Mouse (Mus musculus) c-Kit-positive CD71-positive TER-119-positive erythroid progenitor cells, embryonic 14.5 days (primary cell): Measurements from ENCODE around the gene Cbfb.
"Not testable (repeated sequence)": the region's sequence is repeated elsewhere in the genome, so short reads cannot be mapped to it uniquely, and the experiment has no call there.

Experiments used
- DNase-seq: peaks from one replicate; pipeline ENCODE4 v3.0.0-alpha.2; 2013; ENCODE audit warnings: low spot score

Gene Cbfb

DNA sequence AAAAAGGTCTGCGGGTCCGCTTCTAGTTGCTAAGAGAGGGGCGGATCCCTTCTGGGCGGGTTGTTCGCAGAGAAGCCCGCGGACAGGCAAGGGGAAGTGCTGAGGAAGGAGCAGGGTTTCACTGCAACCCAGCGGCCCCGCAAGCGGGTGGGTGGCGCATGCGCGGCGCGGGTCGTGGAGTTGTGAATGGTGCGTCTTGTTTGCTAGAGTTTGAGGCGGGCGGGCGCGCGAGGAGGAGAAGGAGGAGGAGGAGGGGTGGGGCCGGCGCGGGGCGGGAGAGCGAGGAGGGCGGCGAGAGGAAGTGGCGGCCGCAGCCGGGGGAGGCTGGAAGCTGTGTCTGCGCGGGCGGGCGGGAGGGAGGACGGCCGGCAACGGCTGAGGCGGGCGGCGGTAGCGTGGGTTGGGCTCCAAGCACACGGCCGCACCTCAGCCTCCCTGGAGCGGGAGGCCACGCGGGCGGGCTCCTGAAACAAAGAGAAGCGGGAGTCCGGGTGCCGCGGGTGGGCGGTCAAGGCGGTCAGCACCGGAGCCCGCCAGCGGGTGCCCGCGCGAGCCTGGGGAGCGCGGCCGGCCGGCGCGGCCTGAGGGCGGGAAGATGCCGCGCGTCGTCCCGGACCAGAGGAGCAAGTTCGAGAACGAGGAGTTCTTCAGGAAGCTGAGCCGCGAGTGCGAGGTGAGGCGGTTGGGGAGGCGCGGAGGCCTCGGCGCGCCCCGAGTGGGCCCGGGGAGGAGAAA, at the start of gene Cbfb:
Gene Cbfb, plus strand, starts transcription at position 294 of the 735 bp plus-strand sequence.
- DNase-seq = peak; percentile 66

DNA sequence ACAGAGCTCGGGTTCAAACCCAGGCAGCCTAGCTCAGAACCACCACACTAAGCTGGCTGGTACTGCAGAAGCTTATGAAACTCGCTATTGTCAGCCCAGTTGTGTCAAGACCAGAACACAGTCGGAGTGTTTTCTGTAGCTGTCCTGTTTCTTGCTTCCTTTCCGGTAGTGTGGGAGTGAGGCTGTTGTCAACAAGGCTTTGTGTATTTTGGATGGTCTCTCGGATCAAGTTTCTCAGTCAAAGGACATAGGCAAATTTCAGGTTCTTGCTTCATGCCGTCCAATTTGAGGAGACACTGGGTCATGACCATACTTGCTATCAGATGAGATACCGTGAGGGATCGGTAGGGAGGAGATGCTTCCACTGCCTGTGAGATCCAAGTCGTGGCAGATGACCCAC, 40.6 kb upstream of the Cbfb start:
- no peak for DNase-seq

DNA sequence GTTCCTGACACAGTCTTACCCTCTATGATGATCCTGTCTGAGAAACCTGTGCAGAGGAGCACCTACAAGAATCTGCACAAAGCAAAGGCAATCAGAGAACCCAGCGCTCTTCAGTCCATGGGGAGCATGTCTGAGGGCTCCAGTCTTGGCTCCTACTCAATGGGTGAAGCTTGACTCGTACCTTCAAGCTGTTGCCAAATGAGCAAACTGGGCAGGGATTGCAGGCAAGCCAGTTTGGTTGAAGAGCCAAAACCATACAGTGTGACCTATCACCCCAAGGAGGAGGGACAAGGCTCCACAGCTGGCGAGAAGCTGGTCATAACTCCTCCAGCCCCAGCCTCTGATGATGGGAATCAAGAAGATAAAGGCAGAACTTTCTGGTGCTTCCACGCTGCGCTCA, 39.0 kb upstream of the Cbfb start, which contains the start of gene Ces4a:
Gene Ces4a, plus strand, starts transcription at position 292 of the 400 bp plus-strand sequence.
- DNase-seq = no peak

DNA sequence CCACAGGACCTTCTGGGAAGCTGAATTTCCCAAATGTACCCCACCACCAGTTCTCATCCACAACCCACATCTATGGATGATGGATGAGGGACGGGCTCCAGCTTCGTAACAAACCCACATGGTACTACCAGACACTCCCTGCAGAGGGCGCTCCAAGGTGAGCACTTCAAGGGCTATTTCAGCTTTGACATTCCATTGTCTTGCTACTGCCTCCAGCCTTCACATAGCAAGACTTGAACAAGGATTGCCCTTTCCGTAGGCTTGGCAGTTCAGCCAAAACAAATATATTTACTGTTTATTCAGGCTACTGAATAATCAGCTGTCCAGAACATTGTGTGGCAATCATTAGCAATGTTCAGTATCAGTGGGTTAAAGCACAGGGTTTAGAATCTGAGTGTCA, 32.1 kb upstream of the Cbfb start:
- DNase-seq = peak; percentile 34

DNA sequence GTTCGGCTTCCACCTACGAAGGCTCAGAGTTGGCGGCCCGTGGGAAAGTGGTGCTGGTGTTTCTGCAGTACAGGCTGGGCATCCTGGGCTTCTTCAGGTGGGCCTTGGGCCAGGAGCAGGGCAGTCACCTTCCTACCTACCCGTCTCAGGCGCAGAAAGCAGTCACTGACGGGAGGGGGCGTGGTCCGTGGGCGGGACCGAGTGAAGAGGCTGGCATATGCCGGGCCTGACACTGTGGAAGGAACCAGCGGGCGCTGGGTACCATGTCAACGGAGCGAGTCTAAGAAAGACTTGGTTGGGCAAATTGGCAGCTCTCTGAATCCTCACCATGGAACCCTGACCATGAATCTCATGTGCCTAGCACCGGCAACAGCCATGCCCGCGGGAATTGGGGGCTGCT, 28.1 kb upstream of the Cbfb start:
- DNase-seq = no peak

DNA sequence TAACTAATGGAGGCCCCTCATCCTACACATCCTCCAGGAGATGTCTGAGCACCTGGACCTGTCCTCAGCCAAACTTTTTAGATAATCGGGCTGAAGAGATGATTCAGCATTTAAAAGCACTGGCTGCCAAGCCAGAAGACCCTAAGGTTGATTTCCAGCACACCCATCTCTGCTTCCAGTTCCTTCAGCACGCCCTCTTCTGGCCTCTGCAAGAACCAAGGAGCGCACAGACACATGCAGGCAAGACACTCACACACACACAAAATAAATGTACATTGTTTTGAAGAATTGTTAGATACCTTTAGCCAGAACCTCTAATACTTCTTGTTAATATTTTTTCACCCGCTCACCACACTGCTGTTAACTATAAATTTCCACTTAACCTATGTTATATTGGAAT, 18.8 kb upstream of the Cbfb start:
- no peak for DNase-seq

DNA sequence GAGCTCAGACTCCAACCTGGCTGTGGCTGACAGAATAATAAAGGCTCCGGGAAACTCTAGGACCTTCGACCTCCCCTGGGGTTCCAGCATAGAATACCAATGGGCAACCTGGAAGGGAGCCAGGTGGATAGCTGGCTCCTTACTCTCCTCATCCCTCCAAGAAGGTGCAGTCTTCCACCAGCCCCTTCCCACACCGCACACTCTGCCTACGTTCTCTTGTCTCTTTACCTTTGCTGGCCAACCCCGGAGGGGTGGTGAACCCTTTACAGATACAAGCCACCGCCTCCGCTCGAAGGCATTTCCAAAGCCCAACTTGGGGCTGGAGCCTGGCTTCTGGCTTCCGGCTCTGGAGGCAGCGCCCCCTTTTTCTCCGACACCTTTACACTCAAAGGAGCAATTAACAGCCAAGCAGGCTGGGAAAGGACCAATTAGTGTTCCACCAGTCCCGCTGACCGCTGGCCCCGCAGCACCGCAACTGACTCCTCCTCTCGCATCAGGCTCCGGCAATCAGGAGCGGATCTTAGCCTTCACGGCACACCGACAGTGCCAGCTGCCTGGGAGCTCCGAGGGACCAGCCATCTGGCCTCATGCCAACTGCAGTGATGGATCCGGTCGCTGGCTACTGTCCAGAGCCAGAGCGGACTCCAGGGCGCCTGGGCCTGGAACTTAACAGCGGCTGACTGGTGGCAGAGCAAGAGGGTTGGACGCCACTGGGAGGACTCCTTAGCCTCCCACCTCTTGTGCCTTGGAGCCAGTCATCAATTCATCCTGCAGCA, 17.7 kb upstream of the Cbfb start:
- DNase-seq = no peak

DNA sequence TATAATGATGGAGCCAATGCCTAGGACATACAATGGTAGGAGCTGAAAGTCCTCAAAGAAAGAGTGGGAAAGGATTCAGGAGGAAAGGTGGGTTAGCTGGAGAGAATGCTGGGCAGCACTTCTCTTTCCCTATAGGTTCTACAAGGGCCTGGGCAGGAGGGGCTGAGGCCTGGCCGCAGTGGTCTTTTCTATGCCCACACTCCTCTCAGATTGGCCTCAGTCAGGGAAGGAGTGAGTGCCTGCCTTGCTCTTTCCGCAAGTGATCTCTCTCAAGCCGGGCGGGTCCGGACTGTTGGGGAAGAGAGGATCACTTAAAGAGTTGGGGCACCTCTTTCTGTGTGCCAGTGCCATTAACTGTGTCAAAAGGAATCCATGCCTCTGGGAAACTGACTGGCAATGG, 16.2 kb upstream of the Cbfb start:
- no peak for DNase-seq

DNA sequence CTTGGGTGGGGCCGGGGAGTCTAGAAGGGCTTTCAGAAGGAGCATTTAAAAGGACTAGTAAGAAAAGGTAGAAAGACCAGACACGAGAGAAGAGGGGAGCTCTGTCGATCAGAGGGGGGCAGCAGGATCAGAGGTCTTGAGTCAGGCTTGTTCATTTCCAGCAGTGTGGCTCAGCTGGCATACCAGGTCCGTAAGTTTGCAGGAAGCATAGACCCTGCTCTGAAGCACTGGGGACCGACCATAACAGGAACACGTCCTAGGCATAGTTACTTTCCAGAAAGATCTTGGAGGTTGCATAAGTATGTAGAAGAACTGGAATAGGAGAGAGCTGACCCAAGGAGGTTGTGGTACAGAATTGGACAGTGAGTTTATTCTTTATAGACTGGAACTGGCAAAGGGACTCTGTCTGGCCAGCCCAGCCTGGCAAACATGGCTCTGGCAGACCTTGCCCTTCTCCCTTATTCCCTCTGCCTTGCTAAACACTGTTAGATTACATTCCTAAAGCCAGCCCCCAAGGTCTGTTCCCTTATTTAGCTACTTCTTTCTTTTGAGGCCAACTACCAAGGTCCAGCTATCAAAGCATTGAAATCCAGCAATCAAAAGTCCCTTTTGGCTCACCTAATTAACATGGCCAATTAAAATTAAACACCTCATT, 15.3 kb upstream of the Cbfb start:
- no peak for DNase-seq

DNA sequence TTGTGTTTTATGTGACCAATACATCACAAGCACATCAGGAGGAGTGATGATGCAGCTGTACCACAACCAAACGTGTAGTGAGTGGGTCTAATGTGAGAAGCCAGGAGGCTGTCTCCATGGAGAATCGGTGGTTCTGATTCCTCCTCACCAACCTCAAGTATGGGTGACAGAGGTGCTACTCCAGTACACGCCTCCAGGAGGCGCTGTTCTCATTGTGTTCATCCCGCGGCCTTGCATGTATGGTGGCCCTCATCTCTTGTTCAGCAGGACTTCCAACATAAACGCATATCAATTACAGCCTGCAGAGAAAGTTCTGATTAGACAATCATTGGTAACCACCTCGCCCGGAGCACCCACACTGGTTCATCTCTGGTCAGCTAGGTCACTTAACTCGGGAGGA, 12.9 kb upstream of the Cbfb start:
- DNase-seq = peak; percentile 29

DNA sequence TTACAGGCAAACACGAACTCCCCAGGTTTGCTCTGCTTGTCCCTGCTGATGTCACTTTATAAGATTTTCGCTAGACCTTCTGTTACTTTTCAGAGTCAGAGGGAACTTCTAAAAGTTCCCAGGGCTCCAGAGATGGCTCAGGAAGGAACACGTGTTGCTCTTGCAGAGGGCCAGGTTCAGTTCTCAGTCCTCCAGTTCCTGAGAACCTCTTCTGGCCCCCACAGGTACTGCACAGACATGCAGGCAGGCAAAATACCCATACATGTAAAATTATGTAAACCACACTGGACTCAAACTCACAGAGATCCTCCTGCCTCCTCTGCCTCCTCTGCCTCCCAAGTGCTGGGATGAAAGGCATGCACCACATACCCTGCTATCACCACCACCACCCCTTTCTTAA, 12.4 kb upstream of the Cbfb start:
- DNase-seq = no peak

DNA sequence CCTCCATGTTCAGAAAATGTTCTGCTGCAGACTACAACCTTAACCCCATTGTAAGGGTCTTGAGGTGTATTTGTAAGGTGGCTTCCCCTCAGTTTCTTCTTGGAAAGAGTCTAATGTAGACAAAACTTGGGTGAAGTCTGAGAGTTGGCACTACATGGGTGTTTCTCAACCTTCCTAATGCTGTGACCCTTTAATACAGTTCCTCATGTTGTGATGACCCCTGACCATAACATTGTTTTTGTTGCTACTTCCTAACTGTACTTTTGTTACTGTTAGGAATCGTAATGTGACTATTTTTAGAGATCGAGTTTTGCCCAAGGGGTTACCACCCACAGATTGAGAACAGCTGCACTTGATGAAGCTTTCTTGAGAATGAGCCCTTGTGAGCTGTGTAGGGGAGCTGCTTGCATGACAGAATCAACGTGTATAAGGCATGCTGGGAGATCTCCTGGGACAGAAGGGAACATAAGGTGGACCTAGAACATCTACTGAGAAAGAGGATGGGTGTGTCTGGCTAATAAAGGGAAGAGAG, 9.3 kb upstream of the Cbfb start:
- DNase-seq = no peak

DNA sequence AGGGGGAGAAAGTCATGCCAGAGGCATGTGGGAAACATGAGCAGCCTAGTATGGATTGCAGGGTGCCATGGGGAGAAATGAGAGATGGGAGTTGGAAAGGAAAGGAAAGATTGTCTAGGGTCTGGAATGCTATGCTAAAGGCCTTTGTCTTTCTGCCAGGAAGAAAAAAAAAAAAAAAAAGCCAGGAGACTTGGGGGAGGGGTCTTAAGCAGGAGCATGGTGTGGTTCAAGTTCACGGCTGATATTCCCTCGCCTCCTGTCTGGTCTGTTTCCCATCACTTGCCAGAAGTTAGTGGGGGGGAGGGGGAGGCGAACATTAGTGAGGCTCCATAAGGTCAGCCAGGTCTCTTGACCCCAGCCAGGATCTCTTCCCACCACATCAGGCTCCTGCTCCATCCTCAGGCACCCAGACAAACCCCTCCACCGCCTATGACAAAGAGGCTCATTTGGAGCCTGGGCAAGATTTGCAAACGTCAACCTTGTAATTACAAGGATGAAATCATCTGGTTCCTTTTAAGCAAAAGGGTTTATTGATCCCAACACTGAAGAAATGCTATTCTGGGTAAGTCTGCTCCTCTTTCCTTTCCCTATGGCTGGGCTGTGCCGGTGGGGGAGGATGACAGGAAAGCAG, 6.1 kb upstream of the Cbfb start:
- DNase-seq = no peak

DNA sequence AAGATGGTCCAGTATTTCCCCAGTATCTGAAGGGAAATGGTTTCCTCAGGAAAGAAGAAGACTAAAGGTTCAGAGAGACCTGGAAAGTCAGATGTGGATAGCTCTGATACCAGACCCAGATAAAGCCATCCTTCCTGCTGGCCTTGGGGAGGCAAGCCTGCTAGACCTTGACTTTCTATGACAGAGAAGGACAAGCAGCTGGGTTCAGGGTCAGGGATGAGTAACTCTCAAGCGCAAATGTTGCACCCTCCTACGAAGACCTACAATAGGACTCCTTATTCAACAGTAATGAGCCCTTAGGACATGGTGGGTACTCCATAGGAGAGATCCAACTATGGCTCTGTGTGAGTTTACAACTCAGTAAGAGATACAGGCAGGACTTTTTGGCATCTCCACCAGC, 5.3 kb upstream of the Cbfb start:
- DNase-seq = no peak

DNA sequence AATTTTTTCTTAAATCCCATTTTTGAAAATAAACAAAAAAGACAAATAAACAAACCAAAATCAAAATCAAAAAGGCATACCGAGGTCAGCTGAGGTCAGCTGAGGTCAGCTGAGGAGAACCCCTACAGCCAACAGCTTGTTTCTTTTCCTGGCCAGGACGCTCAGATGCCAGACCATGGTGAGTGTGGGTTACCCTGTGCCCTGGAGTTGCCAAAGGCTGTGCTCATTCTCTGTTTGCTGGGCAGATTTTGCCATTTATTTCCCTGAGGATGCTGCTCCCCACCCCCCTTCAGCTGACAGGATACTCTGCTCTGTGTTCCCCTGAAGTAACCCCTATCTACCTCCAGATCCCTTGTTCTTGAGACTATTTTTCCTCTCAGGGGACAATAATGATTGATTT, 3.4 kb upstream of the Cbfb start:
- DNase-seq = no peak

DNA sequence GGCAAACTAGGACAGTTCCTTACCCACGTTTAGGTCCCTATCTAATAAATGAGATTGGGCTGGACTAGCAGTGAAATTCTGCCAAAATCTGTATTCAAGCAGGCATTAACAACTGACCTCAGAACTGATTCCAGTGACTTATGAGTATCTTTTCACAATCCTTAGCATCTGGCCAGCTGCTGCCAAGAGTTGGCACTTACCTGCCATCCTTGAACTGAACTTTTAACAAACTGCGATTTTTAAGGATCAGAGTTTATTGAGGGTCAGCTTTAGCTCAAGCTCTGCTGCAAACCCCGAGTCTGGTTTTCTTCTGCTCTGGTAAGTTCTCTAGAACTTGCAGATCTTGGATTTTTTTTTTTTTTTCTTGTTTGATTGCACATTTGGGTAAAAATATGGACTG, 892 bp upstream of the Cbfb start:
- DNase-seq = no peak

DNA sequence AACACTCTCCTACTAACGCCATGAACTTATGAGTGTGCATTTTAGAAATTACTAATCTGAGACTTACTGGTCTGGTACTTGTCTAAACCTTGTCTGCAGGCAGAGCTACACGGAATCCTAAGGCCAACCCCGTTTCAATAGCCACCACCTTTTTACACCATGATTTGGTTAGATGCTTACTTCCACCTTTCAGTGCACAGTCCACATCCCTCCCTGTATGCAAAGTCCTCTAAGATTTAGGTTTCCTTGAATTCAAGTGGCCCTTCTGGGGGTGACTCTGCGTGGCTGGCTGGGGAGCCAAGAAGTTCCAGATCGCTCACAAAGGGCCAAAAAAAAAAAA, 463 bp upstream of the Cbfb start:
- no peak for DNase-seq

DNA sequence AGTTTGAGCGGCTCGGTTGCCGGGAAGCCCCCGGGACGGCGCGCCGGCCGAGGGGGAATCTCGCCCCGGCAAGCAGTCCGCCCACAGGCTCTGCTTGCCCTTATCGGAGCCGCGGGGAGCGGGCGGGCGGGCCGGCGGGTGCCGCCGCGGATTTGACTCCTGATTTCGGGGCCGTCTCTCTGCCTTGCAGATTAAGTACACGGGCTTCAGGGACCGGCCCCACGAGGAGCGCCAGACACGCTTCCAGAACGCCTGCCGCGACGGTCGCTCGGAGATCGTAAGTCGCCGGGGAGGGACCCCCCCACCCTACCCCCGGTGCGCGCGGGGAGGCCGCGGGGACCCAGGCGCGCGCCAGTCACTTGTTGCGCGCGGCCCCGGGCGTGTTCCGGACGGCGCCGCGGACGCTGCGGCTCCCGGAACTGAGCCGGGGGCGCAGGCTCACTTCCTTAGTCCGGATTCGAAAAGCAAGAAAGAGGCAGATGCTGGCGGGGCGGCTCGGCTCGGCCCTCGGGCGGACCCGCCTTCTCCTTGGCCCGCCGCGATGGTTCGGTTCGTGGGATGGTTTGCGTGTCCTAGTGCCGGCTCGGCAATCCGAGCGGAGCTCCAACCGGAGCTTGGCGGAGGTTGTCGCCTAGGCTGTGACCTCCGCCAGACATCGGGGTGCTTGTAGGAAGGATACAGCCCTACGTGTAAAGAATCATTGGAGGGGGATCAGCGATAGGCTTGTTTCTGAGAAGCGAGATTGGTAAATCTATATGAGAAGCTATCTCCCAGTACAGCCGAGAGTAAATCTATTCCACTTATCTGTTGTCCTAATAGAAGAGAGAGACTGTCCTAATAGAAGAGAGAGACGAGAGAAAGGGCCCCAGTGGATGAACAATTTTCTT, 885 bp downstream of the Cbfb start:
- DNase-seq = no peak

DNA sequence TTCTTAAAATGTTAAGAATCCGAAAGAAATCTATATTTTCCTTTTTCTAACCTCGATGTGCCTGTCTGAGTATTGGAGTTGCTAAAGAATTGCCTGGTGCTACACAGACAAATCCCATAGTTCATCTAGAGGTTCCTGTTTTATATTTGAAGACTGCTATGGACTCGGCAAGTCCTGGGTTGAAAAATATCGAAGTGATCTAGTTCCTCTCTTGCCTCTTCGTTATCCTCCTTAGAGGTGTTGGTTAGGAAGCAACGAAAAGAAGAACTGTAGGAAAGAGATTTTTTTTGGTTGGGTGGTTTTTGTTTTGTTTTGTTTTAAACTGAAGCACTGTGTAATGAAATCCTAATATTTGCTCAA, 1.5 kb downstream of the Cbfb start:
- DNase-seq = no peak

DNA sequence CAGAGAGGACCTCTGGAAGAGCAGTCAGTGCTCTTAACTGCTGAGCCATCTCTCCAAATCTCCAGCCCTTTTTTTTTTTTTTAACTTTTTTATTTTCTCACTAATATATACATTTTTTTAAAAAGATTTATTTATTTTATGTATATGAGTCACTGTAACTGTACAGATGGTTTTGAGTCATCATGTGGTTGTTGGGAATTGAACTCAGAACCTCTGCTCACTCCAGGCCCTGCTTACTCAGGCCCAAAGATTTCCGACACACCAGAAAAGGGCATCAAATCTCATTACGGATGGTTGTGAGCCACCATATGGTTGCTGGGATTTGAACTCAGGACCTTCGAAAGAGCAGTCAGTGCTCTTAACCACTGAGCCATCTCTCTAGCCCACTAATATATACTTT, 4.8 kb downstream of the Cbfb start:
- DNase-seq = not testable (repeated sequence)

DNA sequence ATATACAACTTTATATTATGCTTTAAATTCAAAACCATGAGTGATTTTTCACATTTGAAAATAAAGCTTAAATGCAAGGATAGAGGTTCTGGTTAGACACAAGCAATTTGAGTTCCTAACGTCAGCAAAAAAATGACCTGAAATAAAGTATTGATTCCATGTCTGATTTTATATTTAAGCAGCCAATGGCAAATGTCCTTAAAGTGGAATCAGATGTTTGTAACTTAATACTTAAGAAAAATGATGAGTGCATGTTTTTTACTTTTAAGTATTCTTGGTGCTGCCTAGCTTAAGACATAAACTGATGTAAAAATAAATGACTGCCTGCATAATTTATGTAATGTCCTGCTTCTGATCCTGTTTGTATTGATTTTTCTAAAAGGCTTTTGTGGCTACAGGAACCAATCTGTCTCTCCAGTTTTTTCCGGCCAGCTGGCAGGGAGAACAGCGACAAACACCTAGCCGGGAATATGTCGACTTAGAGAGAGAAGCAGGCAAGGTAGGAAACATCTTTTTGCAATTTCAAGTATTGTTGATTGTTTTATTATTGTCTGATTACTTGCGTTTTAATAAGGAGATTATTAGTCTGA, 7.8 kb downstream of the Cbfb start:
- DNase-seq = no peak
